Mouse (Mus musculus): Measurements from ENCODE around the gene Hist1h2ae. TPM values are rescaled to one million over a fixed set of nuclear protein-coding genes. Genes with fewer than 3 reads are reported as not detected.
"Not testable (repeated sequence)": the region's sequence is repeated elsewhere in the genome, so short reads cannot be mapped to it uniquely, and the experiment has no call there.

The Hist1h2ae gene
- polyA plus RNA-seq, 1 experiment, result 0.56 TPM

- peak; percentile 56 to 78 for DNase-seq (ENCODE audit: extremely low spot score in 1 of 2, low spot score in 1 of 2)
These were observed 14.0 kb upstream of the Hist1h2ae start for GRCm38 (mm10) chr13:23585029-23585441.

- DNase-seq (ENCODE audit: extremely low spot score in 1 of 2, low spot score in 1 of 2), result no peak
These were observed 13.3 kb upstream of the Hist1h2ae start for GRCm38 (mm10) chr13:23584331-23584730.

GRCm38 (mm10) chr13:23583387-23584068, 12.5 kb upstream of the Hist1h2ae start:
- DNase-seq (ENCODE audit: extremely low spot score in 1 of 2, low spot score in 1 of 2), result no peak

GRCm38 (mm10) chr13:23582219-23583056, 11.4 kb upstream of the Hist1h2ae start:
- DNase-seq (ENCODE audit: extremely low spot score in 1 of 2, low spot score in 1 of 2), result no peak

- peak; percentile 98 to 100 for DNase-seq (ENCODE audit: extremely low spot score in 1 of 2, low spot score in 1 of 2)
These were observed 10.6 kb upstream of the Hist1h2ae start, which contains the start of gene Hist1h4d for GRCm38 (mm10) chr13:23581408-23582218. TSS of gene Hist1h4d (plus strand) at chr13:23581598.

- no peak for DNase-seq (ENCODE audit: extremely low spot score in 1 of 2, low spot score in 1 of 2)
These were observed 6.8 kb upstream of the Hist1h2ae start for GRCm38 (mm10) chr13:23577835-23578234.

- DNase-seq (ENCODE audit: extremely low spot score in 1 of 2, low spot score in 1 of 2), result no peak
These were observed 6.1 kb upstream of the Hist1h2ae start for GRCm38 (mm10) chr13:23576906-23577639.

GRCm38 (mm10) chr13:23576351-23576881, 5.4 kb upstream of the Hist1h2ae start:
- no peak for DNase-seq (ENCODE audit: extremely low spot score in 1 of 2, low spot score in 1 of 2)

GRCm38 (mm10) chr13:23575864-23576313, 4.9 kb upstream of the Hist1h2ae start:
- DNase-seq (ENCODE audit: extremely low spot score in 1 of 2, low spot score in 1 of 2), result not testable (repeated sequence)

GRCm38 (mm10) chr13:23575271-23575851, 4.3 kb upstream of the Hist1h2ae start, which contains the start of gene Hist1h3d:
TSS of gene Hist1h3d (plus strand) at chr13:23575763.
- DNase-seq (ENCODE audit: extremely low spot score in 1 of 2, low spot score in 1 of 2), result peak; percentile 72 to 89

GRCm38 (mm10) chr13:23574546-23575170, 3.6 kb upstream of the Hist1h2ae start:
- DNase-seq (ENCODE audit: extremely low spot score in 1 of 2, low spot score in 1 of 2), result not testable (repeated sequence)

GRCm38 (mm10) chr13:23573898-23574524, 3.0 kb upstream of the Hist1h2ae start, which contains the start of the genes Hist1h2bf and Hist1h2ad:
TSS of gene Hist1h2bf (minus strand) at chr13:23574196.
TSS of gene Hist1h2ad (plus strand) at chr13:23574381.
- DNase-seq (ENCODE audit: extremely low spot score in 1 of 2, low spot score in 1 of 2), result peak; percentile 98

- not testable (repeated sequence) for DNase-seq (ENCODE audit: extremely low spot score in 1 of 2, low spot score in 1 of 2)
These were observed 2.2 kb upstream of the Hist1h2ae start for GRCm38 (mm10) chr13:23573034-23573897.

- DNase-seq (ENCODE audit: extremely low spot score in 1 of 2, low spot score in 1 of 2), result no peak
These were observed 1.4 kb upstream of the Hist1h2ae start for GRCm38 (mm10) chr13:23572218-23573033.

GRCm38 (mm10) chr13:23571504-23572217, 641 bp upstream of the Hist1h2ae start:
- not testable (repeated sequence) for DNase-seq (ENCODE audit: extremely low spot score in 1 of 2, low spot score in 1 of 2)

All from frontal cortex, adult 2 months (tissue).